In genomic region chr14:122375070-122375811, GRCm38 (mm10) we compare ENCODE assay signal across 16 mouse cellular contexts.
DNase-seq lines count a peak whose midpoint lies in the region; ATAC-seq lines count a peak whose summit lies in the region.
"Had no signal": no experiment of that assay in that cellular context is flagged by ENCODE, and none has a peak within 500 bp of the region (broad histone marks: within the 10 kb centered on the region; RNA-seq: fewer than 3 reads in every experiment).

No protein-coding gene starts in this region.

- peak overlapping the region; percentile 24 for H3K9ac ChIP-seq in forebrain, embryonic 11.5 days (ENCODE audit: low read length)
- H3K9ac ChIP-seq in hindbrain, embryonic 15.5 days: no peak overlapping the region
- no peak overlapping the region for H3K9ac ChIP-seq in midbrain, embryonic 15.5 days
- no peak overlapping the region for H3K9ac ChIP-seq in kidney, embryonic 14.5 days (ENCODE audit: low read depth, low read length)
- H3K9ac ChIP-seq: liver, embryonic 14.5 days; neural tube, embryonic 13.5 days had no signal

- H3K27ac ChIP-seq in forebrain, embryonic 11.5 days (ENCODE audit: low read depth, low read length): peak overlapping the region; percentile 79
- peak overlapping the region; percentile 79 for H3K27ac ChIP-seq in hindbrain, embryonic 15.5 days (replicated peaks)
- H3K27ac ChIP-seq in midbrain, embryonic 15.5 days: peak overlapping the region; percentile 72
- H3K27ac ChIP-seq in kidney, embryonic 14.5 days (ENCODE audit: low read depth, low read length): no peak overlapping the region
- H3K27ac ChIP-seq: liver, embryonic 14.5 days; neural tube, embryonic 13.5 days had no signal

- H3K9me3 ChIP-seq in forebrain, embryonic 11.5 days (ENCODE audit: control insufficient read depth, low read length): no peaks in the 10 kb centered on the region
- no peaks in the 10 kb centered on the region for H3K9me3 ChIP-seq in hindbrain, embryonic 15.5 days
- H3K9me3 ChIP-seq in midbrain, embryonic 15.5 days: no peaks in the 10 kb centered on the region
- no peaks in the 10 kb centered on the region for H3K9me3 ChIP-seq in kidney, embryonic 14.5 days (ENCODE audit: control insufficient read depth, low read length)
- H3K9me3 ChIP-seq: G1E; neural tube, embryonic 13.5 days had no signal

- ATAC-seq in forebrain, embryonic 11.5 days (replicated peaks; ENCODE audit: low FRiP score): peak; percentile 47
- ATAC-seq in hindbrain, embryonic 15.5 days (ENCODE audit: low FRiP score, low read depth): no peak
- ATAC-seq in midbrain, embryonic 15.5 days (replicated peaks): no peak
- no peak for ATAC-seq in kidney, embryonic 14.5 days (ENCODE audit: low FRiP score, low TSS enrichment)
- ATAC-seq: intestine, embryonic 16.5 days had no signal

- WGBS in forebrain, embryonic 11.5 days: 16% methylated on average over 12 of the region's 12 CpGs
- 48% methylated on average over 12 of the region's 12 CpGs for whole genome bisulfite sequencing in hindbrain, embryonic 15.5 days
- 20% methylated on average over 12 of the region's 12 CpGs for WGBS in midbrain, embryonic 15.5 days
- 55% methylated on average over 12 of the region's 12 CpGs for WGBS in kidney, embryonic 14.5 days

- no peaks in the 10 kb centered on the region for H3K36me3 ChIP-seq in forebrain, embryonic 11.5 days (ENCODE audit: control insufficient read depth, insufficient read depth, low read length)
- no peaks in the 10 kb centered on the region for H3K36me3 ChIP-seq in hindbrain, embryonic 15.5 days
- no peaks in the 10 kb centered on the region for H3K36me3 ChIP-seq in midbrain, embryonic 15.5 days (replicated peaks)
- no peaks in the 10 kb centered on the region for H3K36me3 ChIP-seq in kidney, embryonic 14.5 days (ENCODE audit: control insufficient read depth, insufficient read depth, low read length)
- H3K36me3 ChIP-seq: neural tube, embryonic 13.5 days had no signal

- peaks cover 8% of the 10 kb centered on the region; the same call in 1 of the 2 replicates for H3K4me1 ChIP-seq in forebrain, embryonic 11.5 days (replicated peaks; ENCODE audit: control insufficient read depth, insufficient read depth, low read length)
- peaks cover 7% of the 10 kb centered on the region for H3K4me1 ChIP-seq in hindbrain, embryonic 15.5 days (replicated peaks)
- H3K4me1 ChIP-seq in midbrain, embryonic 15.5 days: peaks cover 13% of the 10 kb centered on the region; the same call in 1 of the 2 replicates
- H3K4me1 ChIP-seq in kidney, embryonic 14.5 days (ENCODE audit: control insufficient read depth, insufficient read depth, low read length): no peaks in the 10 kb centered on the region

- DNase-seq in cerebellum, postnatal 25 days: peak; percentile 52 to 68
- DNase-seq in cerebellum, adult 11-12 months: no peak
- DNase-seq in forebrain, embryonic 11.5 days (ENCODE audit: low spot score): peak; percentile 60
- DNase-seq in c-Kit-positive CD71-positive TER-119-positive erythroid progenitor cells, embryonic 14.5 days (ENCODE audit: low spot score): no peak
- no peak for DNase-seq in adipocyte (ENCODE audit: low spot score)
- DNase-seq: adrenal gland, postnatal 14 days; B cell, adult 2 months; kidney, postnatal 14 days; lung, postnatal 10 days had no signal

- peaks cover 3% of the 10 kb centered on the region for H3K27me3 ChIP-seq in forebrain, embryonic 11.5 days (ENCODE audit: control insufficient read depth, insufficient read depth, low read length)
- peaks cover 28% of the 10 kb centered on the region for H3K27me3 ChIP-seq in hindbrain, embryonic 15.5 days
- peaks cover 69% of the 10 kb centered on the region for H3K27me3 ChIP-seq in midbrain, embryonic 15.5 days (replicated peaks)
- no peaks in the 10 kb centered on the region for H3K27me3 ChIP-seq in kidney, embryonic 14.5 days (ENCODE audit: control insufficient read depth, insufficient read depth, low read length)

- peak overlapping the region; percentile 0; the same call in 1 of the 2 replicates for H3K4me2 ChIP-seq in forebrain, embryonic 11.5 days (ENCODE audit: low read depth, low read length, severe bottlenecking)
- H3K4me2 ChIP-seq in hindbrain, embryonic 15.5 days: peak overlapping the region; percentile 21
- no peak overlapping the region; the same call in 1 of the 2 replicates for H3K4me2 ChIP-seq in midbrain, embryonic 15.5 days
- no peak overlapping the region for H3K4me2 ChIP-seq in kidney, embryonic 14.5 days (replicated peaks; ENCODE audit: low read depth, low read length)

- H3K4me3 ChIP-seq in forebrain, embryonic 11.5 days (ENCODE audit: low read depth, low read length): no peak overlapping the region
- H3K4me3 ChIP-seq in hindbrain, embryonic 15.5 days: no peak overlapping the region
- H3K4me3 ChIP-seq in midbrain, embryonic 15.5 days: no peak overlapping the region
- H3K4me3 ChIP-seq in kidney, embryonic 14.5 days (ENCODE audit: low read length): no peak overlapping the region
- H3K4me3 ChIP-seq: neural tube, embryonic 13.5 days had no signal

Comparison
In these comparisons a context has a peak if more than half of its experiments do, and no peak if none do; other contexts are left out.
1. DNase-seq: peak in cerebellum, postnatal 25 days (2 of 2) and forebrain, embryonic 11.5 days (single experiment); none in cerebellum, adult 11-12 months (single experiment), c-Kit-positive CD71-positive TER-119-positive erythroid progenitor cells, embryonic 14.5 days (single experiment) and adipocyte (single experiment).
2. H3K4me2 ChIP-seq: peak in forebrain, embryonic 11.5 days (single experiment) and hindbrain, embryonic 15.5 days (single experiment); none in midbrain, embryonic 15.5 days (single experiment) and kidney, embryonic 14.5 days (single experiment).